Mouse (Mus musculus): ENCODE data around the gene Slc22a13.

DNA sequence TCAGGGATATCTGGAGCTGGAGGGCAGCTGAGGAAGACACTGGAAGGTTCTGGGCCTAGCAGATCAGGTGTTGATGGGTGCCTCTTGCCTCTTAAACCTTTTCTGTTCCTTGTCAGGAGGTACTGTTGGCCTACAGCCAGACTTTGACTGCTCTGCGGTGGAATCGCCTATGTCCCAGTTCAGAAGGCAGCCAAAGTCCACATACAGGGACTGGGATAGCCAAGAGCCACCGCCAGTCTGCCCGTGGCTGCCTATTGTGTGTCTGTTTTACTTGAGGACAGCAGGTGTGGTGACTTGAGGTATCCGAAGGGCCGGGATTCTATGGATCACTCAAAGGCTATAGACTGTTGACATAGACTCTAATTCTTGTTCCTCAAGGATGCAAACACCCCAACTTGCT lies 43.4 kb downstream of the Slc22a13 start:
- no peak for TF ChIP-seq CTCF (IDR thresholded peaks at IDR 0.05; ENCODE audit: insufficient read depth, low read length)
- no peak for TF ChIP-seq POLR2A (IDR thresholded peaks at IDR 0.05; ENCODE audit: borderline replicate concordance, extremely low read depth, low read depth, low read length)
